Comparison of ENCODE assay signal across 23 mouse cellular contexts in the genomic region with DNA sequence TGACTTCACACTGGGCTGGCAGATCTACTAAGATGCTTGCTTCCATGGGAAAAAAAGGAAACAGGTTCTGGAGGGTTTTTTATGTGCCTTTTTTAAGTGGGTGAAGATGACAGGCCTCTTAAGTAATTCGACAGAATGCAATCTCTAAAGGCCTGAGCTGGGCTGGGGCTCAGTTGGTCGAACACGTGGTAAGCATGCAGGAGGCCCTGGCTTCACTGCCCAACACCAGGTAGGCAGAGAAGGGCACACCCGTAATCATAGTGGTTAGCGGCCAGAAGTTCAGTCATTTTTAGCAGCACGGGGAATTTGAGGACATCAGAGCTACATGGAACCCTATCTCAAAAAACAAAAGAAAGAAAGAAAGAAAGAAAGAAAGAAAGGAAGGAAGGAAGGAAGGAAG. TPM values are rescaled to one million over a fixed set of nuclear protein-coding genes. Genes with fewer than 3 reads are reported as not detected.
DNase-seq lines count a peak whose midpoint lies in the region; ATAC-seq and TF ChIP-seq lines count a peak whose summit lies in the region.
"Had no signal": no experiment of that assay in that cellular context is flagged by ENCODE, and none has a peak within 500 bp of the region (broad histone marks: within the 10 kb centered on the region; RNA-seq: fewer than 3 reads in every experiment).

No protein-coding gene starts in this region.

- peaks cover 58% of the 10 kb centered on the region for H3K36me3 ChIP-seq in heart, embryonic 13.5 days
- H3K36me3 ChIP-seq in midbrain, embryonic 13.5 days = peaks cover 32% of the 10 kb centered on the region
- peaks cover 6% of the 10 kb centered on the region; the same call in 1 of the 2 replicates for H3K36me3 ChIP-seq in midbrain, embryonic 11.5 days (ENCODE audit: control insufficient read depth, insufficient read depth, low read length)
- H3K36me3 ChIP-seq in hindbrain, embryonic 14.5 days (replicated peaks; ENCODE audit: control insufficient read depth, insufficient read depth) = peaks cover 17% of the 10 kb centered on the region
- peaks cover 20% of the 10 kb centered on the region for H3K36me3 ChIP-seq in midbrain, postnatal 0 days (ENCODE audit: insufficient read depth, low read length)

- H3K9me3 ChIP-seq in heart, embryonic 13.5 days = no peaks in the 10 kb centered on the region
- no peaks in the 10 kb centered on the region for H3K9me3 ChIP-seq in midbrain, embryonic 13.5 days
- no peaks in the 10 kb centered on the region for H3K9me3 ChIP-seq in midbrain, embryonic 11.5 days (ENCODE audit: control insufficient read depth, low read length)
- no peaks in the 10 kb centered on the region for H3K9me3 ChIP-seq in hindbrain, embryonic 14.5 days (ENCODE audit: control insufficient read depth, low read length)
- H3K9me3 ChIP-seq in midbrain, postnatal 0 days (ENCODE audit: low read length) = no peaks in the 10 kb centered on the region
- H3K9me3 ChIP-seq: forebrain, embryonic 13.5 days; liver, embryonic 15.5 days had no signal

- H3K4me2 ChIP-seq in heart, embryonic 13.5 days = no peak overlapping the region
- no peak overlapping the region for H3K4me2 ChIP-seq in midbrain, embryonic 13.5 days (replicated peaks)
- H3K4me2 ChIP-seq in midbrain, embryonic 11.5 days = no peak overlapping the region
- H3K4me2 ChIP-seq in hindbrain, embryonic 14.5 days (replicated peaks) = no peak overlapping the region
- H3K4me2 ChIP-seq in midbrain, postnatal 0 days (ENCODE audit: low read depth, low read length, poor library complexity, severe bottlenecking) = no peak overlapping the region
- H3K4me2 ChIP-seq: forebrain, embryonic 13.5 days; liver, embryonic 15.5 days had no signal

- no peak overlapping the region for H3K9ac ChIP-seq in heart, embryonic 13.5 days
- H3K9ac ChIP-seq in midbrain, embryonic 13.5 days (replicated peaks) = no peak overlapping the region
- H3K9ac ChIP-seq in midbrain, embryonic 11.5 days (ENCODE audit: low read length) = no peak overlapping the region
- no peak overlapping the region for H3K9ac ChIP-seq in hindbrain, embryonic 14.5 days
- no peak overlapping the region for H3K9ac ChIP-seq in midbrain, postnatal 0 days (replicated peaks; ENCODE audit: low read length, poor library complexity, severe bottlenecking)
- H3K9ac ChIP-seq: forebrain, embryonic 13.5 days; liver, embryonic 15.5 days had no signal

- intact Hi-C loops in heart, postnatal 36 days (cut with DNase I) = no loop called here

- 76% methylated on average over 6 of the region's 6 CpGs for WGBS in heart, embryonic 13.5 days
- 93% methylated on average over 6 of the region's 6 CpGs for WGBS in midbrain, embryonic 13.5 days
- WGBS in midbrain, embryonic 11.5 days = 94% methylated on average over 6 of the region's 6 CpGs
- WGBS in hindbrain, embryonic 14.5 days = 86% methylated on average over 6 of the region's 6 CpGs
- WGBS in midbrain, postnatal 0 days = 94% methylated on average over 6 of the region's 6 CpGs

- no peak for ATAC-seq in heart, embryonic 13.5 days (ENCODE audit: extremely low read depth, insufficient number of reproducible peaks, low FRiP score, low TSS enrichment)
- ATAC-seq in midbrain, embryonic 13.5 days = no peak
- no peak for ATAC-seq in midbrain, embryonic 11.5 days (ENCODE audit: low FRiP score)
- no peak for ATAC-seq in hindbrain, embryonic 14.5 days (ENCODE audit: low FRiP score)
- ATAC-seq in midbrain, postnatal 0 days (ENCODE audit: low FRiP score) = no peak
- ATAC-seq: forebrain, embryonic 13.5 days had no signal

- H3K27me3 ChIP-seq in heart, embryonic 13.5 days (replicated peaks) = no peaks in the 10 kb centered on the region
- no peaks in the 10 kb centered on the region for H3K27me3 ChIP-seq in midbrain, embryonic 13.5 days
- H3K27me3 ChIP-seq in midbrain, embryonic 11.5 days (ENCODE audit: control insufficient read depth, insufficient read depth, low read length) = no peaks in the 10 kb centered on the region
- no peaks in the 10 kb centered on the region for H3K27me3 ChIP-seq in hindbrain, embryonic 14.5 days (ENCODE audit: control insufficient read depth, insufficient read depth, low read length)
- H3K27me3 ChIP-seq in midbrain, postnatal 0 days (ENCODE audit: insufficient read depth, low read length) = no peaks in the 10 kb centered on the region
- H3K27me3 ChIP-seq: forebrain, embryonic 13.5 days; liver, embryonic 15.5 days had no signal

- peak overlapping the region; percentile 32; the same call in 1 of the 2 replicates for H3K27ac ChIP-seq in heart, embryonic 13.5 days (replicated peaks)
- 0 out of 2 replicates have a peak overlapping the region, but pooled peaks have one; percentile 17 for H3K27ac ChIP-seq in midbrain, embryonic 13.5 days
- H3K27ac ChIP-seq in midbrain, embryonic 11.5 days (ENCODE audit: low read depth, low read length) = no peak overlapping the region
- H3K27ac ChIP-seq in hindbrain, embryonic 14.5 days = peak overlapping the region; percentile 43; the same call in 1 of the 2 replicates
- H3K27ac ChIP-seq in midbrain, postnatal 0 days (ENCODE audit: low read depth, low read length) = peak overlapping the region; percentile 43; the same call in 1 of the 2 replicates
- H3K27ac ChIP-seq: forebrain, embryonic 13.5 days; liver, embryonic 15.5 days had no signal

- no peak for TF ChIP-seq CTCF in midbrain, postnatal 0 days (IDR thresholded peaks at IDR 0.05)

- DNase-seq in heart, postnatal 36 days = no peak
- DNase-seq in midbrain, embryonic 11.5 days (ENCODE audit: low spot score, missing footprints) = no peak
- no peak for DNase-seq in hindbrain, embryonic 14.5 days (ENCODE audit: low spot score)
- no peak for DNase-seq in midbrain, postnatal 0 days (ENCODE audit: low spot score)
- no peak for DNase-seq in liver
- DNase-seq: cerebellum, adult 2 months; cerebellum, postnatal 36 days; gastrocnemius, postnatal 14 days; kidney, adult 18-20 months; kidney, postnatal 10 days; right cerebral cortex, postnatal 14 days; thymus, adult 2 months had no signal

- H3K4me1 ChIP-seq in heart, embryonic 13.5 days = peaks cover 62% of the 10 kb centered on the region
- peaks cover 18% of the 10 kb centered on the region; the same call in 1 of the 2 replicates for H3K4me1 ChIP-seq in midbrain, embryonic 13.5 days (replicated peaks)
- H3K4me1 ChIP-seq in midbrain, embryonic 11.5 days (ENCODE audit: control insufficient read depth, insufficient read depth, low read length) = no peaks in the 10 kb centered on the region
- 0 out of 2 replicates have a peak, but pooled peaks cover 3% of the 10 kb centered on the region for H3K4me1 ChIP-seq in hindbrain, embryonic 14.5 days (replicated peaks; ENCODE audit: control insufficient read depth, insufficient read depth, low read length)
- no peaks in the 10 kb centered on the region for H3K4me1 ChIP-seq in midbrain, postnatal 0 days (ENCODE audit: insufficient read depth, low read length)

- no peak overlapping the region for H3K4me3 ChIP-seq in heart, embryonic 13.5 days
- H3K4me3 ChIP-seq in midbrain, embryonic 13.5 days (replicated peaks) = no peak overlapping the region
- no peak overlapping the region for H3K4me3 ChIP-seq in midbrain, embryonic 11.5 days (ENCODE audit: low read depth, low read length)
- H3K4me3 ChIP-seq in hindbrain, embryonic 14.5 days (replicated peaks; ENCODE audit: low read length) = no peak overlapping the region
- H3K4me3 ChIP-seq in midbrain, postnatal 0 days (ENCODE audit: low read depth, low read length) = no peak overlapping the region
- H3K4me3 ChIP-seq: forebrain, embryonic 13.5 days; liver, embryonic 15.5 days had no signal

RNA-seq across cellular contexts. Expression of a gene that starts 10.2 kb away (rescaled TPM):
- polyA plus RNA-seq in heart, embryonic 13.5 days (2015; fragmentation: Nextera tagmentation; extraction: Ambion mirVana) = 4.9 and 5.1 TPM in 2 replicates
- 100 to 1,000 TPM; 103 to 112 TPM for total RNA-seq in heart, postnatal 36 days (2021)
- 7.5 and 8.3 TPM in 2 replicates for polyA plus RNA-seq in midbrain, embryonic 13.5 days (2015; fragmentation: Nextera tagmentation; extraction: Ambion mirVana)
- polyA plus RNA-seq in midbrain, embryonic 11.5 days (2014; fragmentation: Nextera tagmentation; extraction: Ambion mirVana) = 2.4 and 3.0 TPM in 2 replicates
- polyA plus RNA-seq in hindbrain, embryonic 14.5 days (2014; fragmentation: Nextera tagmentation; extraction: Ambion mirVana) = 3.9 and 4.4 TPM in 2 replicates
- 40.0 and 41.7 TPM in 2 replicates for total RNA-seq in midbrain, postnatal 0 days (2014; rRNA removed)
- 6.7 and 6.9 TPM in 2 replicates for polyA plus RNA-seq in midbrain, postnatal 0 days (2015; fragmentation: Nextera tagmentation; extraction: Ambion mirVana)

RNA-seq across cellular contexts. Expression of a gene that starts 30.9 kb away (rescaled TPM):
- 0.37 and 0.49 TPM in 2 replicates for polyA plus RNA-seq in heart, embryonic 13.5 days (2015; fragmentation: Nextera tagmentation; extraction: Ambion mirVana)
- total RNA-seq in heart, postnatal 36 days (2021) = 100 to 1,000 TPM; 160 to 170 TPM
- polyA plus RNA-seq in midbrain, embryonic 13.5 days (2015; fragmentation: Nextera tagmentation; extraction: Ambion mirVana) = 0.17 and 0.19 TPM in 2 replicates
- polyA plus RNA-seq in midbrain, embryonic 11.5 days (2014; fragmentation: Nextera tagmentation; extraction: Ambion mirVana) = not detected in 2 replicates
- not detected in 2 replicates for polyA plus RNA-seq in hindbrain, embryonic 14.5 days (2014; fragmentation: Nextera tagmentation; extraction: Ambion mirVana)
- 7.4 and 10.6 TPM in 2 replicates for total RNA-seq in midbrain, postnatal 0 days (2014; rRNA removed)
- polyA plus RNA-seq in midbrain, postnatal 0 days (2015; fragmentation: Nextera tagmentation; extraction: Ambion mirVana) = 2.0 and 2.1 TPM in 2 replicates
- total RNA-seq: megakaryocyte progenitor cell, adult 5-6 weeks; monocyte, adult 5-6 weeks had no signal
- polyA plus RNA-seq: stomach, embryonic 14.5 days had no signal

RNA-seq across cellular contexts. Expression of a gene that starts 30.9 kb away (rescaled TPM):
- polyA plus RNA-seq in heart, embryonic 13.5 days (2015; fragmentation: Nextera tagmentation; extraction: Ambion mirVana) = 0.43 and 0.96 TPM in 2 replicates
- under 1 TPM in 1 of 2 experiments, not detected in 1; 1.00 TPM for total RNA-seq in heart, postnatal 36 days (2021)
- 0.48 TPM in 1 of 2 replicates, not detected in the other for polyA plus RNA-seq in midbrain, embryonic 13.5 days (2015; fragmentation: Nextera tagmentation; extraction: Ambion mirVana)
- polyA plus RNA-seq in midbrain, embryonic 11.5 days (2014; fragmentation: Nextera tagmentation; extraction: Ambion mirVana) = 0.11 and 1.4 TPM in 2 replicates
- polyA plus RNA-seq in hindbrain, embryonic 14.5 days (2014; fragmentation: Nextera tagmentation; extraction: Ambion mirVana) = 0.29 TPM in 1 of 2 replicates, not detected in the other
- 2.7 and 12.7 TPM in 2 replicates for total RNA-seq in midbrain, postnatal 0 days (2014; rRNA removed)
- polyA plus RNA-seq in midbrain, postnatal 0 days (2015; fragmentation: Nextera tagmentation; extraction: Ambion mirVana) = not detected in 2 replicates
- total RNA-seq: adrenal gland, postnatal 4 days; monocyte, adult 5-6 weeks had no signal
- polyA plus RNA-seq: lung, embryonic 16.5 days had no signal

RNA-seq across cellular contexts. Expression of a gene that starts 36.1 kb away (rescaled TPM):
- 0.44 and 0.62 TPM in 2 replicates for polyA plus RNA-seq in heart, embryonic 13.5 days (2015; fragmentation: Nextera tagmentation; extraction: Ambion mirVana)
- 10 to 100 TPM; 26.1 to 29.2 TPM for total RNA-seq in heart, postnatal 36 days (2021)
- polyA plus RNA-seq in midbrain, embryonic 13.5 days (2015; fragmentation: Nextera tagmentation; extraction: Ambion mirVana) = 0.10 and 0.27 TPM in 2 replicates
- 0.48 and 0.59 TPM in 2 replicates for polyA plus RNA-seq in midbrain, embryonic 11.5 days (2014; fragmentation: Nextera tagmentation; extraction: Ambion mirVana)
- polyA plus RNA-seq in hindbrain, embryonic 14.5 days (2014; fragmentation: Nextera tagmentation; extraction: Ambion mirVana) = 0.17 TPM in 1 of 2 replicates, not detected in the other
- 0.33 and 1.4 TPM in 2 replicates for total RNA-seq in midbrain, postnatal 0 days (2014; rRNA removed)
- 0.68 and 0.85 TPM in 2 replicates for polyA plus RNA-seq in midbrain, postnatal 0 days (2015; fragmentation: Nextera tagmentation; extraction: Ambion mirVana)
- total RNA-seq: monocyte, adult 5-6 weeks; neutrophil, adult 5-6 weeks had no signal
- polyA plus RNA-seq: C2C12 had no signal

RNA-seq across cellular contexts. Expression of a gene that starts 48.6 kb away (rescaled TPM):
- polyA plus RNA-seq in heart, embryonic 13.5 days (2015; fragmentation: Nextera tagmentation; extraction: Ambion mirVana) = 55.3 and 55.9 TPM in 2 replicates
- total RNA-seq in heart, postnatal 36 days (2021) = 100 to 1,000 TPM; 231 to 294 TPM
- 24.0 and 24.7 TPM in 2 replicates for polyA plus RNA-seq in midbrain, embryonic 13.5 days (2015; fragmentation: Nextera tagmentation; extraction: Ambion mirVana)
- 20.0 and 21.2 TPM in 2 replicates for polyA plus RNA-seq in midbrain, embryonic 11.5 days (2014; fragmentation: Nextera tagmentation; extraction: Ambion mirVana)
- 41.3 and 43.6 TPM in 2 replicates for polyA plus RNA-seq in hindbrain, embryonic 14.5 days (2014; fragmentation: Nextera tagmentation; extraction: Ambion mirVana)
- total RNA-seq in midbrain, postnatal 0 days (2014; rRNA removed) = 24.0 and 26.2 TPM in 2 replicates
- 23.1 and 24.1 TPM in 2 replicates for polyA plus RNA-seq in midbrain, postnatal 0 days (2015; fragmentation: Nextera tagmentation; extraction: Ambion mirVana)
- total RNA-seq: megakaryocyte progenitor cell, adult 5-6 weeks; monocyte, adult 5-6 weeks had no signal
